Mouse (Mus musculus) neutrophil, adult 65 days (primary cell): ENCODE results near the gene Olfr993. TPM values are rescaled to one million over a fixed set of nuclear protein-coding genes. Genes with fewer than 3 reads are reported as not detected.

ENCODE experiments used
- total RNA-seq: library from RNA; stranded (reverse); gene quantifications from 2 replicates; pipeline ENCODE4 v1.2.4, GENCODE M21; 2023

Olfr993 gene
- not detected in 2 replicates for total RNA-seq

GRCm38 (mm10) chr2:85414777-85415176 lies at the start of gene Olfr993:
TSS of gene Olfr993 (minus strand) at chr2:85414877.

GRCm38 (mm10) chr2:85443539-85443938 lies 28.9 kb upstream of the Olfr993 start, which contains the start of gene Olfr995:
TSS of gene Olfr995 (minus strand) at chr2:85443639.

GRCm38 (mm10) chr2:85436351-85436750 lies 21.7 kb upstream of the Olfr993 start, which contains the start of gene Olfr994:
TSS of gene Olfr994 (minus strand) at chr2:85436451.

DNA sequence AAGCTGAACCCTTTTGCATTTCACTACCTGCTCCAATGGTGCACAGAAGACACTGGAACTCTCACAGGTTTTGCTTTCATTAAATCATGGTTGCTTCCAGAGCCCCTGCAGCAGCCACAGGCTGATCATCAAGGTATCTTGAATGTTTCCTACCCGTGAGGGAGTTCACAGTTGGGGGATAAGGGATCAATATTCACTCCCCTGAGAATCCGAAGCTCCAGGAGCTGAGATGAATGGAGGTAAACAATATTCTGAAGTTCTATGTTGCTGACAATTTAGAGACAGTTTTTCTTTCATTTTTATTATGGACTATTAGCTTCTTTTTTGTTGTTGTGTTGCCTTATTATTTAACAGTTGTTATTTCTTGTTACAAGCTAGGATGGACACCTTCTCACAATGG lies 5.3 kb downstream of the Olfr993 start, which contains the start of gene Olfr992:
Gene Olfr992 (minus strand): TSS at position 101 of the 400 bp plus-strand sequence.

Other genes with a start within 250 kb of the Olfr993 start
- not detected in 2 replicates for gene Lrrc55, start 217.7 kb downstream of the Olfr993 start, total RNA-seq
- not detected in 2 replicates for gene Olfr987, start 75.6 kb downstream of the Olfr993 start, total RNA-seq
- gene Olfr988, start 51.6 kb downstream of the Olfr993 start, total RNA-seq, result not detected in 2 replicates
- gene Olfr992, start 5.4 kb downstream of the Olfr993 start, total RNA-seq, result not detected in 2 replicates
- not detected in 2 replicates for gene Olfr994, start 21.6 kb upstream of the Olfr993 start, total RNA-seq
- gene Olfr995, start 28.8 kb upstream of the Olfr993 start, total RNA-seq, result not detected in 2 replicates
- not detected in 2 replicates for gene 4833423E24Rik, start 104.1 kb upstream of the Olfr993 start, total RNA-seq
- gene Olfr996, start 164.3 kb upstream of the Olfr993 start, total RNA-seq, result not detected in 2 replicates
- not detected in 2 replicates for gene Olfr998, start 174.1 kb upstream of the Olfr993 start, total RNA-seq
- gene Olfr1000, start 197.0 kb upstream of the Olfr993 start, total RNA-seq, result not detected in 2 replicates
- gene Olfr1002, start 235.8 kb upstream of the Olfr993 start, total RNA-seq, result not detected in 2 replicates
- gene Olfr154, start 249.6 kb upstream of the Olfr993 start, total RNA-seq, result not detected in 2 replicates